Mouse (Mus musculus) stomach, postnatal 0 days (tissue): ENCODE measurements around the gene Pipox. TPM values are rescaled to one million over a fixed set of nuclear protein-coding genes. Genes with fewer than 3 reads are reported as not detected.

ENCODE experiments used
- ATAC-seq: fragments of 200-750 bp; cut with Nextera tagmentation; 2 replicates; pipeline ENCODE4 v1.8.0; 2017; ENCODE audit not compliant: low FRiP score, low TSS enrichment
- DNase-seq: peaks from one replicate; pipeline ENCODE4 v3.0.0-alpha.2; 2016; ENCODE audit warnings: low spot score
- H3K27ac ChIP-seq: fragments of 300-500 bp; sonication (generic); replicated peaks from 2 replicates; pipeline ENCODE4 v1.5.1; 2014; ENCODE audit warnings: mild to moderate bottlenecking, control low read depth
- H3K27me3 ChIP-seq: fragments of 300-500 bp; sonication (generic); 2 replicates; pipeline ENCODE4 v1.6.1; 2014; ENCODE audit warnings: low read length; ENCODE audit not compliant: control insufficient read depth, insufficient read depth
- H3K36me3 ChIP-seq: fragments of 300-500 bp; sonication (generic); 2 replicates; pipeline ENCODE4 v1.6.1; 2014; ENCODE audit warnings: low read length, mixed read lengths; ENCODE audit not compliant: control insufficient read depth, insufficient read depth
- H3K4me1 ChIP-seq: fragments of 300-500 bp; sonication (generic); replicated peaks from 2 replicates; pipeline ENCODE4 v1.6.1; 2014; ENCODE audit warnings: antibody characterized with exemption; ENCODE audit not compliant: control insufficient read depth, insufficient read depth
- H3K4me2 ChIP-seq: fragments of 300-500 bp; sonication (generic); replicated peaks from 2 replicates; pipeline ENCODE4 v1.6.1; 2014; ENCODE audit warnings: low read depth, mild to moderate bottlenecking, control low read depth, moderate library complexity
- H3K4me3 ChIP-seq: fragments of 300-500 bp; sonication (generic); 2 replicates; pipeline ENCODE4 v1.5.1; 2014; ENCODE audit warnings: low read depth, low read length, control low read depth
- H3K9ac ChIP-seq: fragments of 300-500 bp; sonication (generic); 2 replicates; pipeline ENCODE4 v1.6.1; 2014; ENCODE audit warnings: mild to moderate bottlenecking, low read length, control low read depth, mixed read lengths
- H3K9me3 ChIP-seq: fragments of 300-500 bp; sonication (generic); 2 replicates; pipeline ENCODE4 v1.6.1; 2016; ENCODE audit warnings: low read length; ENCODE audit not compliant: control insufficient read depth
- CTCF ChIP-seq: IDR thresholded peaks from 2 replicates; pipeline ENCODE4 v1.5.1; 2016; ENCODE audit warnings: antibody characterized with exemption, low read depth, mild to moderate bottlenecking, moderate library complexity
- EP300 ChIP-seq: optimal IDR thresholded peaks from 2 replicates; pipeline ENCODE3; 2016; ENCODE audit warnings: antibody characterized with exemption
- WGBS: fragments of 180-500 bp; shearing (Covaris S2); extraction: QIAGEN DNeasy Blood & Tissue Kit; methylation state at CpG from one replicate; pipeline ENCODE4 v1.1.7; 2014; 5-methylcytosine and 5-hydroxymethylcytosine counted together
- polyA plus RNA-seq: library from polyadenylated mRNA; unstranded; fragments of >200 nt; fragmentation: Nextera tagmentation; extraction: Ambion mirVana; gene quantifications from 2 replicates; pipeline ENCODE4 v1.2.1, GENCODE M21; 2015

Pipox gene
- 8.4 and 10.1 TPM in 2 replicates for polyA plus RNA-seq

DNA sequence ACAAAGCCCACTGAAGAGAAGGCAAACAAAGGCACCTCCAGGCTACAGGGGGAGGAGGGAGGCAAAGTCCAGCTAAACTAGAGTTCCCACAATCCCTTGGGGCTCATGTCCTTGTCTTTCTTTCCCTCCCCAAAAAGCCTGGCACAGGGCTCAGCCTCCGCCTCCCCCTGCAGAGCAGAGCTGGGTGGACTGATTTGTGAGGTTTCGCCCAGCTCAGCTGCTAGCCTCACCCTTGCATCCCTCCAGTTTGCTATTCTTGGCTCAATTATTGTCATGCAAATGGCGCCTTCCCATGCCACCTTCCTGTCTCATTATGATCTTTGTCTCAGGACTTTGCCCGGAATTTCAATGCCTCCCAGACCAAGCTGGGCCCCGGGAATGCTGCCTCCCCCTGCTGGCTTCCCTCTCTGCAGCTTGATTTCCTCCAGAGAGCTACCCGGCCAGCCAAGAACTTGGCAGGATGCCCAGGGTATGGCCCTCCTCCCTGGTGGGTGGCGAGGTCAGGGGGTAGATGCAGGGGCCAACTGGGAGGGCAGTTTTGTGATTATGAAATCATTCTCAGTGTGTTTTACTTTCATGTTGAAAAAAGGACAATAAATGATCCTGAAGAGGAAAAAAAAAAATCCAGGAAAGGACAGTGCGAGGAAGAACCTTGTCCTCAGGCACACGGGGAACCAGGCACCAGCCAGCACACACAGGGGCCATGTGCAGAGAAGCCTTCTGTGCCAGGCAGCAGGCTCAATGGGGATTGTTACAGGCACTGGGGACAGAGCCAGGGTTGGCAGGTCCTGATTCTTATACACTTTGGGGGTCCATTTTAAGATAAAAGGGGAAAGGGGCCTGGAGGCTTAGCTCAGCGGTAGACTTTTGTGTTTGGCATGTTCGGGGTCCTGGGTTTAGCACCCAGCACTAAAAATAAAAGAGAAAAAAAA is at the start of gene Pipox:
TSS of gene Pipox (minus strand) at position 310 of the 932 bp plus-strand sequence.
- TF ChIP-seq CTCF (peak; percentile 71), EP300 (no peak)
- no peak within 1 kb of the TSS for H3K4me3 ChIP-seq
- H3K9me3 ChIP-seq = no peaks in the 10 kb centered on the region
- H3K27me3 ChIP-seq = no peaks in the 10 kb centered on the region
- 23% methylated on average over 11 of the region's 11 CpGs for WGBS
- peak; percentile 85 for ATAC-seq
- H3K4me2 ChIP-seq = peak within 1 kb of the TSS; percentile 27; the same call in 1 of the 2 replicates
- peak; percentile 91 for DNase-seq
- H3K36me3 ChIP-seq = no peaks in the 10 kb centered on the region
- no peak within 1 kb of the TSS for H3K9ac ChIP-seq
- H3K27ac ChIP-seq = peak within 1 kb of the TSS; percentile 49; the same call in 1 of the 2 replicates
- H3K4me1 ChIP-seq = peaks cover 4% of the 10 kb centered on the region

DNA sequence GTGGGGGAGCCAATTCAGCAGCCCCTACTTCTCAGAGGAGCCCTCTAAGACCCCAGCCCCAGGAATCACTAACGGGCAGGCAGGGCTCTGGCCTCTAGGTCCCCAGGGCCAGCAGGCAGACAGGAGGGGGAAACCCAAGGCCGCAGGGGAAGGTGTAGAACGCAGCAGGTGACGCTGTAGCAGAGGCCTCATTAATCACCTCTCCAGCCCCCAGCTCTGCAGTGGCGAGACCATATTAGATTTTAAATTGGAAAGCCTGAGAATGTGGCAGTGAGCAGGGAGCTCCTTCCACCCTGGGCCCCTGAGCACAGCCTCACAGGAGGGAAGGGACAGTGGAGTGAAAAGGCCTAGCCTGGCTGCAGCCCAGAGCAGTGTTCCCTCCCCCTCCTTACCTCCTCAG is 48.3 kb upstream of the Pipox start:
- Histone ChIP-seq H3K4me1 (no peaks in the 10 kb centered on the region), H3K27me3 (no peaks in the 10 kb centered on the region), H3K9me3 (no peaks in the 10 kb centered on the region), H3K9ac (no peak overlapping the region), H3K4me3 (no peak overlapping the region), H3K4me2 (no peak overlapping the region), H3K27ac (no peak overlapping the region), H3K36me3 (no peaks in the 10 kb centered on the region)
- TF ChIP-seq EP300 = no peak
- no peak for TF ChIP-seq CTCF
- WGBS = 37% methylated on average over 5 of the region's 5 CpGs
- DNase-seq = no peak
- ATAC-seq = no peak

GRCm38 (mm10) chr11:77937649-77938410 is 43.9 kb upstream of the Pipox start:
- H3K4me3 ChIP-seq = no peak overlapping the region
- H3K4me1 ChIP-seq = no peaks in the 10 kb centered on the region
- 14% methylated on average over 4 of the region's 4 CpGs for WGBS
- no peak overlapping the region for H3K9ac ChIP-seq
- H3K9me3 ChIP-seq = no peaks in the 10 kb centered on the region
- DNase-seq (no peak), ATAC-seq (no peak)
- no peaks in the 10 kb centered on the region for H3K36me3 ChIP-seq
- TF ChIP-seq CTCF = no peak
- no peak for TF ChIP-seq EP300
- H3K4me2 ChIP-seq = no peak overlapping the region
- no peak overlapping the region for H3K27ac ChIP-seq
- no peaks in the 10 kb centered on the region for H3K27me3 ChIP-seq

GRCm38 (mm10) chr11:77936846-77937245 is 43.0 kb upstream of the Pipox start:
- Histone ChIP-seq H3K27me3 (peaks cover 3% of the 10 kb centered on the region; the same call in 1 of the 2 replicates), H3K9ac (no peak overlapping the region), H3K4me2 (no peak overlapping the region), H3K27ac (no peak overlapping the region), H3K4me1 (no peaks in the 10 kb centered on the region), H3K36me3 (no peaks in the 10 kb centered on the region), H3K4me3 (no peak overlapping the region), H3K9me3 (no peaks in the 10 kb centered on the region)
- ATAC-seq = no peak
- DNase-seq = no peak
- TF ChIP-seq CTCF (no peak), EP300 (no peak)
- 8% methylated on average over 8 of the region's 8 CpGs for WGBS

DNA sequence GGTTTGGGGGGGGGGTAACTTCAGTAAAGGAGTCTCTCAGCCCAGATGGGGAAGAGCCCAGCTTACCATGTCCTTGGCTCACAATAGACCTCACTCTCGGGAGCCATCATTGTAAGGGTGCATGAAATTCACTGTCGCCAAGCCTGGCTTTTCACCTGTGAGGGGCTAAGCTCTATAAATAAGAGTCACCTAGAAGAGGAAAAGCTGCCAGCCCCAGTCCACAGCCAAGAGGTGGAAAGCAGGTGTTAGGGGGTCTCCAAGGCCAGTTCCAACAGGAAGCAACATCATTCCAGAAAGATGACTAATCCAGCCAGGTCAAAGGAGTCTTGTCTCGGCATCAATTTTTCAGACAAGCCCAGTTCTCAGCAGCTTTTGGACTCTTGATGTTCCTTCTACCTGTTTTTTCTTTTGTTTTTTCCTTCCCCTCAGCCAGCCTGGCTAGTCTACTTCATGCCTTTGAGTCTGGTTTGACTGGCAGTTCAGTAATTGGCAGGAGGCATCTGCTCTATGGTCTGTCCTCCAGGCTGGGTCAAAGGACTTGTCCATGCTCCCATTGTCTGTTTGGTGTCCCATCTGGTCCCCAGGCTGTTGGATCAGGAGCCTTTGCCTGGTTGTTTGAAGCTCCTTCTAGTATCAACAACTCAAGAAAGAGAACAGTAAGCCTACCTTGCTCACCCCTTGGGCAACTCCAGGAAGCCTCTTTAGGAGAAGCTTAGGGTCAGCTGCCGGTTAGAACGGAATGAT is 40.8 kb upstream of the Pipox start:
- whole genome bisulfite sequencing = 51% methylated on average over 5 of the region's 5 CpGs
- Histone ChIP-seq H3K9ac (no peak overlapping the region), H3K9me3 (no peaks in the 10 kb centered on the region), H3K36me3 (no peaks in the 10 kb centered on the region), H3K4me1 (0 out of 2 replicates have a peak, but pooled peaks cover 2% of the 10 kb centered on the region), H3K27ac (no peak overlapping the region), H3K4me3 (no peak overlapping the region), H3K27me3 (peaks cover 12% of the 10 kb centered on the region; the same call in 1 of the 2 replicates), H3K4me2 (no peak overlapping the region)
- no peak for ATAC-seq
- TF ChIP-seq CTCF (no peak), EP300 (no peak)
- DNase-seq = no peak
